Mouse (Mus musculus): ENCODE data around the gene Snx15. TPM values are rescaled to one million over a fixed set of nuclear protein-coding genes. Genes with fewer than 3 reads are reported as not detected.

Gene Snx15
- total and polyA plus RNA-seq, 3 experiments: 15.3 to 15.7 (median 15.6) TPM

- peaks cover 9 to 37% of the 10 kb centered on the region in 2 experiments for H3K4me1 ChIP-seq (ENCODE audit: control insufficient read depth in 1 of 2, insufficient read depth in 2 of 2)
- H3K27ac ChIP-seq (ENCODE audit: insufficient read depth, low read depth): no peak overlapping the region
- peaks cover 17% of the 10 kb centered on the region for H3K79me2 ChIP-seq (replicated peaks; ENCODE audit: control insufficient read depth, extremely low read depth, insufficient read depth, poor library complexity, severe bottlenecking)
- no peak overlapping the region for H3K4me2 ChIP-seq (ENCODE audit: insufficient read depth, low read depth, poor library complexity, severe bottlenecking)
- H3K9ac ChIP-seq (ENCODE audit: insufficient read depth, low read depth): no peak overlapping the region
- in situ Hi-C loops (cut with MboI; ENCODE audit: low pct_ligation_motif_present, low pct_unique_long_range_greater_than_20kb, low sequenced_read_pairs): no loop called here
- no peak overlapping the region for H3K4me3 ChIP-seq (replicated peaks in 1 of 3; ENCODE audit: low read depth in 2 of 3, low read length in 2 of 3, poor library complexity in 1 of 3)
- no peaks in the 10 kb centered on the region for H3K27me3 ChIP-seq (replicated peaks)
- DNase-seq (ENCODE audit: extremely low read depth): no peak
- dilution Hi-C loops (cut with MboI; ENCODE audit: extremely low pct_ligation_motif_present, extremely low pct_unique_long_range_greater_than_20kb, low sequenced_read_pairs): no loop called here
- no peak for TF ChIP-seq E2F4 (IDR thresholded peaks at IDR 0.05; ENCODE audit: insufficient replicate concordance, low read depth, low read length)
- no peak for TF ChIP-seq ZMIZ1 (IDR thresholded peaks at IDR 0.05; ENCODE audit: low read depth, low read length)
- no peak for TF ChIP-seq JUND (conservative IDR thresholded peaks at IDR 0.05; ENCODE audit: low read depth, low read length)
- TF ChIP-seq SMC3 (IDR thresholded peaks at IDR 0.05; ENCODE audit: low read depth, low read length): no peak
- TF ChIP-seq UBTF (IDR thresholded peaks at IDR 0.05; ENCODE audit: low read depth, low read length): no peak
- no peak for TF ChIP-seq NRF1 (IDR thresholded peaks at IDR 0.05; ENCODE audit: low read depth, low read length)
- TF ChIP-seq BHLHE40 (IDR thresholded peaks at IDR 0.05; ENCODE audit: low read depth, low read length): no peak
- no peak for TF ChIP-seq ZKSCAN1 (IDR thresholded peaks at IDR 0.05; ENCODE audit: borderline replicate concordance, low read depth, low read length)
- no peak for TF ChIP-seq CHD1 (IDR thresholded peaks at IDR 0.05; ENCODE audit: low read depth, low read length)
- TF ChIP-seq HCFC1 (IDR thresholded peaks at IDR 0.05; ENCODE audit: low read depth, low read length): no peak
- no peak for TF ChIP-seq SIN3A (IDR thresholded peaks at IDR 0.05; ENCODE audit: low read length)
- TF ChIP-seq CTCF (conservative IDR thresholded peaks at IDR 0.05 in 1 of 2, IDR thresholded peaks at IDR 0.05 in 1 of 2; ENCODE audit: low read depth in 2 of 2, low read length in 2 of 2): no peak
- TF ChIP-seq IRF4 (IDR thresholded peaks at IDR 0.05; ENCODE audit: low read depth, low read length): no peak
- no peak for TF ChIP-seq JUN (IDR thresholded peaks at IDR 0.05; ENCODE audit: insufficient read depth, low read depth, low read length)
- TF ChIP-seq ZC3H11A (IDR thresholded peaks at IDR 0.05; ENCODE audit: low read depth, low read length): no peak
- TF ChIP-seq MAFK (IDR thresholded peaks at IDR 0.05; ENCODE audit: insufficient replicate concordance, low read length): no peak
- no peak for TF ChIP-seq EP300 (IDR thresholded peaks at IDR 0.05; ENCODE audit: low read length)
- TF ChIP-seq RCOR1 (conservative IDR thresholded peaks at IDR 0.05; ENCODE audit: low read depth, low read length): no peak
- TF ChIP-seq MXI1 (IDR thresholded peaks at IDR 0.05; ENCODE audit: low read depth, low read length): no peak
- no peak for TF ChIP-seq USF2 (conservative IDR thresholded peaks at IDR 0.05; ENCODE audit: low read depth, low read length)
- H3K36me3 ChIP-seq (replicated peaks in 1 of 2; ENCODE audit: control insufficient read depth in 1 of 2, insufficient read depth in 1 of 2, low read length in 1 of 2): peaks cover 48 to 73% of the 10 kb centered on the region in 2 experiments
- no peaks in the 10 kb centered on the region for H3K9me3 ChIP-seq (replicated peaks; ENCODE audit: low read length)
Measured at GRCm38 (mm10) chr19:6071261-6071660, 56.8 kb downstream of the Snx15 start.

GRCm38 (mm10) chr19:6070571-6071250 is 57.4 kb downstream of the Snx15 start:
- Histone ChIP-seq H3K36me3 (replicated peaks in 1 of 2; ENCODE audit: control insufficient read depth in 1 of 2, insufficient read depth in 1 of 2, low read length in 1 of 2) (peaks cover 48 to 73% of the 10 kb centered on the region in 2 experiments), H3K79me2 (replicated peaks; ENCODE audit: control insufficient read depth, extremely low read depth, insufficient read depth, poor library complexity, severe bottlenecking) (peaks cover 11% of the 10 kb centered on the region), H3K27me3 (replicated peaks) (no peaks in the 10 kb centered on the region), H3K9ac (ENCODE audit: insufficient read depth, low read depth) (no peak overlapping the region), H3K4me2 (ENCODE audit: insufficient read depth, low read depth, poor library complexity, severe bottlenecking) (no peak overlapping the region), H3K4me3 (replicated peaks in 1 of 3; ENCODE audit: low read depth in 2 of 3, low read length in 2 of 3, poor library complexity in 1 of 3) (no peak overlapping the region), H3K4me1 (ENCODE audit: control insufficient read depth in 1 of 2, insufficient read depth in 2 of 2) (peaks cover 8 to 33% of the 10 kb centered on the region in 2 experiments), H3K27ac (ENCODE audit: insufficient read depth, low read depth) (no peak overlapping the region), H3K9me3 (replicated peaks; ENCODE audit: low read length) (no peaks in the 10 kb centered on the region)
- in situ Hi-C loops (cut with MboI; ENCODE audit: low pct_ligation_motif_present, low pct_unique_long_range_greater_than_20kb, low sequenced_read_pairs): no loop called here
- no peak for DNase-seq (ENCODE audit: extremely low read depth)
- dilution Hi-C loops (cut with MboI; ENCODE audit: extremely low pct_ligation_motif_present, extremely low pct_unique_long_range_greater_than_20kb, low sequenced_read_pairs): no loop called here
- TF ChIP-seq KAT2A (IDR thresholded peaks at IDR 0.05; ENCODE audit: insufficient replicate concordance, low read length) (no peak), ZKSCAN1 (IDR thresholded peaks at IDR 0.05; ENCODE audit: borderline replicate concordance, low read depth, low read length) (no peak), NRF1 (IDR thresholded peaks at IDR 0.05; ENCODE audit: low read depth, low read length) (no peak), SMC3 (IDR thresholded peaks at IDR 0.05; ENCODE audit: low read depth, low read length) (no peak), ZMIZ1 (IDR thresholded peaks at IDR 0.05; ENCODE audit: low read depth, low read length) (no peak), RAD21 (IDR thresholded peaks at IDR 0.05; ENCODE audit: low read depth, low read length) (no peak), MAZ (IDR thresholded peaks at IDR 0.05; ENCODE audit: low read depth, low read length) (no peak), MYC (IDR thresholded peaks at IDR 0.05; ENCODE audit: low read depth, low read length) (no peak), BHLHE40 (IDR thresholded peaks at IDR 0.05; ENCODE audit: low read depth, low read length) (no peak), JUND (conservative IDR thresholded peaks at IDR 0.05; ENCODE audit: low read depth, low read length) (no peak), MAFK (IDR thresholded peaks at IDR 0.05; ENCODE audit: insufficient replicate concordance, low read length) (no peak), NELFE (IDR thresholded peaks at IDR 0.05; ENCODE audit: low read depth, low read length) (no peak), PAX5 (IDR thresholded peaks at IDR 0.05; ENCODE audit: low read length) (no peak), MXI1 (IDR thresholded peaks at IDR 0.05; ENCODE audit: low read depth, low read length) (no peak), IRF4 (IDR thresholded peaks at IDR 0.05; ENCODE audit: low read depth, low read length) (no peak), ETS1 (conservative IDR thresholded peaks at IDR 0.05; ENCODE audit: low read depth, low read length) (no peak), POLR2A (IDR thresholded peaks at IDR 0.05; ENCODE audit: low read depth, low read length) (no peak), JUN (IDR thresholded peaks at IDR 0.05; ENCODE audit: insufficient read depth, low read depth, low read length) (no peak)

Measured in CH12.LX (cell line).